Mouse (Mus musculus): ENCODE results near the gene Hpse2.

The Hpse2 gene

GRCm38 (mm10) chr19:42737753-42738152 lies 650.4 kb downstream of the Hpse2 start:
- DNase-seq (ENCODE audit: low spot score in 2 of 2) = no peak
